Mouse (Mus musculus): ENCODE data around the gene Gm20388.

DNA sequence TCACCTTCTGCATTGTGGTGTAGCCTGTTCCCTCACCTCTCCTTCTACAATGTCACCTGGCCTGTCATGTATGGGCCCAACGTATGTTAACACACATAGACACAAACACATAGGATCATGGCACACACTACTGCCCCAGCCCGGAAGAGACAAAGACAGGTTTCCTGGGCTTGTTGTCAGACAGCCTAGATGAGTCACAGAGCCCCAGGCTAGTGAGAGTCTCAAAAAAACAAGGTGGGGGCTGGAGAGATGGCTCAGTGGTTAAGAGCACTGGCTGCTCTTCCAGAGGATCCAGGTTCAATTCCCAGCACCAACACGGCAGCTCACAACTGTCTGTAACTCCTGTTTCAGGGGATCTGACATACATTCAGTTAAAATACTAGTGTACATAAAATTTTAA is 2967.6 kb downstream of the Gm20388 start:
- TF ChIP-seq POLR2A (IDR thresholded peaks at IDR 0.05; ENCODE audit: borderline replicate concordance, insufficient read depth, low read length) (no peak), CTCF (IDR thresholded peaks at IDR 0.05; ENCODE audit: borderline replicate concordance, insufficient read depth, low read depth, low read length) (no peak)
